Mouse (Mus musculus): ENCODE data around the gene Eif3k. TPM values are rescaled to one million over a fixed set of nuclear protein-coding genes. Genes with fewer than 3 reads are reported as not detected.
"Not testable (repeated sequence)": the region's sequence is repeated elsewhere in the genome, so short reads cannot be mapped to it uniquely, and the experiment has no call there.

Gene Eif3k
- polyA plus RNA-seq, 1 experiment from 2014 or later, result 367 TPM

DNA sequence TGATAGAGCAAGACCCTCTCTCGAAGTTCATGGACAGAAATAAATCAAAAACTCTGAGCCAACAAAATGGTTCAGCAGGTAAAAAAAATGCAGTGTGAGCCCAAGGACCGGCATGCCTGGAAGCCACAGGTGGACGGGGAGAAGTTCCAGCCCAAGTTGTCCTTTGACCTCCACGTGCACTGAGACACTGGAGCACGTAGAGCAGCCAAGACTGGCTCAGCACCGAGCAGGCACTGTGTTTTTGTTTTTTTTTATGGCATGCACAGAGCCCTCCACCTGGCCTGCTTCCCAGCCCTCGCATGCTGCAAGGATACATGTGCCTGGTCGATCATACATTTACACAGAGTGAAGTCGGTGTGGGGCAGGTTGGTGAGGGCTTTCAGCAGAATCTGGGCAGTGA lies 4.1 kb downstream of the Eif3k start:
- no peak overlapping the region for H3K9ac ChIP-seq (ENCODE audit: low read length)
- no peak for ATAC-seq (ENCODE audit: low read depth)
- no peak overlapping the region for H3K4me2 ChIP-seq (ENCODE audit: low read depth, low read length)
- H3K4me1 ChIP-seq (replicated peaks; ENCODE audit: control insufficient read depth, insufficient read depth, low read length), result peaks cover 7% of the 10 kb centered on the region
- no peaks in the 10 kb centered on the region for H3K27me3 ChIP-seq (ENCODE audit: control insufficient read depth, insufficient read depth, low read depth, low read length)
- peaks cover 37% of the 10 kb centered on the region for H3K36me3 ChIP-seq (ENCODE audit: control insufficient read depth, insufficient read depth, low read length)
- no peaks in the 10 kb centered on the region for H3K9me3 ChIP-seq (ENCODE audit: control insufficient read depth, low read length)
- no peak overlapping the region for H3K27ac ChIP-seq (ENCODE audit: low read length)
- WGBS, result 86% methylated on average over 9 of the region's 9 CpGs
- no peak overlapping the region for H3K4me3 ChIP-seq (ENCODE audit: low read length)

DNA sequence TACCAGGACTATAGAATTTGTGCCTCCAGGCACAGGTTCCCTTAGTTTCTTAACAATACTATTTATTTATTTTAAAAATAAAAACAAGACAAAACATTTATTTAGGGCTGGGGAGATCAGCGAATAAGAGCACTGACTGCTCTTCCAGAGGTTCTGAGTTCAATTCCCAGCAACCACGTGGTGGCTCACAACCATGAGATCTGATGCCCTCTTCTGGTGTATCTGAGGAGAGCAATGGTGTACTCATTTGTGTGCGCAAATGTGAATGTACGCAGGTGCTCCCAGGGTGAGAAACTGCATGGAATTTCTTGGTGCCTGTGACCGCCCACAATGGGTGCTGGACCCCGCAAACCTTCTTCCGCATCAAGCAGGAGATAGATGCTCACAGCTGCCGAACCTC lies 8.6 kb downstream of the Eif3k start:
- Histone ChIP-seq H3K4me2 (ENCODE audit: low read depth, low read length) (no peak overlapping the region), H3K4me3 (ENCODE audit: low read length) (no peak overlapping the region), H3K9me3 (ENCODE audit: control insufficient read depth, low read length) (no peaks in the 10 kb centered on the region), H3K27ac (ENCODE audit: low read length) (no peak overlapping the region), H3K27me3 (ENCODE audit: control insufficient read depth, insufficient read depth, low read depth, low read length) (no peaks in the 10 kb centered on the region), H3K4me1 (replicated peaks; ENCODE audit: control insufficient read depth, insufficient read depth, low read length) (peaks cover 16% of the 10 kb centered on the region), H3K36me3 (ENCODE audit: control insufficient read depth, insufficient read depth, low read length) (peaks cover 28% of the 10 kb centered on the region), H3K9ac (ENCODE audit: low read length) (no peak overlapping the region)
- no peak for ATAC-seq (ENCODE audit: low read depth)
- 77% methylated on average over 8 of the region's 8 CpGs for WGBS

DNA sequence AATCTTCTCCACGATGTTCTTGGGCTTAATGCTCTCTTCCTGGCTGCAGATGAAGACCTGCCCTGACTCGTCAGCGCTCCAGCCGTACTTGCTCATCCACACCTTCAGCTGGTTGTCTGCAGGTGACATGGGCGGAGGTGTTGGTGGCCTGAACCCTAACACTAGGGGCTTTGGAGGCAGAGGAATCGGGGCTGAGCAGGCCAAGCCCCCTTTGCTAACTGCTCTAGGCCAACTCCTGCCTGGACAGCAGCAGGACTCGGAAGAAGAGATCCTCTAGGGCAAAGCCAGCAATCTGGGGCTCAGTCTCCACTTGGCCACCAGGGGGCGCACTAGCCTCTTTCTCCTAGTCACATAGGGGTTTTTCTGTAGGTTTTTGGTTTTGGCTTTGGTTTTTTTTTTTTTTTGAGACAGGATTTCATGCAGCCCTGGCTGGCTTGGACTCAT lies 9.1 kb downstream of the Eif3k start:
- H3K36me3 ChIP-seq (ENCODE audit: control insufficient read depth, insufficient read depth, low read length), result peaks cover 24% of the 10 kb centered on the region
- peak overlapping the region; percentile 75 for H3K27ac ChIP-seq (ENCODE audit: low read length)
- 59% methylated on average over 8 of the region's 8 CpGs for WGBS
- no peaks in the 10 kb centered on the region for H3K27me3 ChIP-seq (ENCODE audit: control insufficient read depth, insufficient read depth, low read depth, low read length)
- no peak overlapping the region for H3K4me3 ChIP-seq (ENCODE audit: low read length)
- H3K9me3 ChIP-seq (ENCODE audit: control insufficient read depth, low read length), result no peaks in the 10 kb centered on the region
- H3K4me2 ChIP-seq (ENCODE audit: low read depth, low read length), result no peak overlapping the region
- 0 out of 2 replicates have a peak, but pooled peaks have one; percentile 6 for ATAC-seq (ENCODE audit: low read depth)
- peaks cover 16% of the 10 kb centered on the region for H3K4me1 ChIP-seq (replicated peaks; ENCODE audit: control insufficient read depth, insufficient read depth, low read length)
- no peak overlapping the region for H3K9ac ChIP-seq (ENCODE audit: low read length)

DNA sequence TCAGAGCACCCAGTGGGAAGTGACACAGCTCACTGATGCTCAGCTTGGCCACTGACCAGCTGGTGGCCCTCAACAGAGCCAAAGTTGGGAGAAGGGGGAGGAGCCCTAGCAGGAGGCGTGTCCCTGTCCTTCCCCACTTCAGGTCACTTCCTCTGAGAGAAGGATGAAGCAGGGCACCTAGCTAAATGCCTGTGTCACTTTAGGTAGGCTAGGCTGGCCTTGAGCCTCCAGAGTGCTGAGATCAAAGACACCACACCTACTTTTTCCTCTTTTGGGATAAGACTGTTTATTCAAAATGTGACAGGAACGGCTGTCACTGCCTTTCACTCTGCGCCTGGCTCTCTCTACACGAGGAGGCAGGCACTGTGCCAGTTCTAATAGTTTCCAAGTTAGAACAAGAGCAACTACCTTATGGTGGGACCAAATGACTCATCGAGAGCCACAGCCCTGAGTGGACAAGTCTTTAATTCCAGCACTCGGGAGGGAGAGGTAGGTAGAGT lies 9.8 kb downstream of the Eif3k start:
- Histone ChIP-seq H3K4me2 (ENCODE audit: low read depth, low read length) (no peak overlapping the region), H3K9me3 (ENCODE audit: control insufficient read depth, low read length) (no peaks in the 10 kb centered on the region), H3K36me3 (ENCODE audit: control insufficient read depth, insufficient read depth, low read length) (peaks cover 18% of the 10 kb centered on the region), H3K27ac (ENCODE audit: low read length) (peak overlapping the region; percentile 75), H3K9ac (ENCODE audit: low read length) (no peak overlapping the region), H3K4me1 (replicated peaks; ENCODE audit: control insufficient read depth, insufficient read depth, low read length) (peaks cover 16% of the 10 kb centered on the region), H3K4me3 (ENCODE audit: low read length) (no peak overlapping the region), H3K27me3 (ENCODE audit: control insufficient read depth, insufficient read depth, low read depth, low read length) (no peaks in the 10 kb centered on the region)
- peak; percentile 76 for ATAC-seq (ENCODE audit: low read depth)
- 23% methylated on average over 6 of the region's 6 CpGs for WGBS

DNA sequence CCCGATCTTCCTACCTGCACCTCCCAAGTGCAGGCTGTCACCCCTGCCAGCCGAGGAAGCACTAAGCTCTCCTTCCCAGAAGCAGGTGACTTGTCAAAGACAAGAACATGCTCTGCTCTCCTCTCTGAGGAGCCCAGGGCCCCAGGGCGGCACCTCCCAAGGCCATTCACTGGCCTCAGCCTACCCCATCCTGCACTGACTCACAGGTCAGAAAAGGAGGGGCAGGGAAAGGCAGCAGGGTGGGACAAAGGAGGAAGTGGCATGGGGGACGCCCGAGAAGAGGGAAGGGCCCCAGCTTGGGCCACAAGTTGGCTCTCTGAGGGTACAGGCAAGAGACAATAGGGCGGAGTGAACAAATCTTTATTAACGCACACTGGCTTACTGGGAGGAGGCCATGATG lies 10.6 kb downstream of the Eif3k start:
- Histone ChIP-seq H3K4me2 (ENCODE audit: low read depth, low read length) (no peak overlapping the region), H3K27me3 (ENCODE audit: control insufficient read depth, insufficient read depth, low read depth, low read length) (no peaks in the 10 kb centered on the region), H3K9ac (ENCODE audit: low read length) (no peak overlapping the region), H3K36me3 (ENCODE audit: control insufficient read depth, insufficient read depth, low read length) (peaks cover 18% of the 10 kb centered on the region), H3K4me1 (replicated peaks; ENCODE audit: control insufficient read depth, insufficient read depth, low read length) (peaks cover 16% of the 10 kb centered on the region), H3K4me3 (ENCODE audit: low read length) (no peak overlapping the region), H3K9me3 (ENCODE audit: control insufficient read depth, low read length) (no peaks in the 10 kb centered on the region), H3K27ac (ENCODE audit: low read length) (peak overlapping the region; percentile 75; the same call in 1 of the 2 replicates)
- WGBS, result 86% methylated on average over 7 of the region's 7 CpGs
- peak; percentile 9; the same call in 1 of the 2 replicates for ATAC-seq (ENCODE audit: low read depth)

DNA sequence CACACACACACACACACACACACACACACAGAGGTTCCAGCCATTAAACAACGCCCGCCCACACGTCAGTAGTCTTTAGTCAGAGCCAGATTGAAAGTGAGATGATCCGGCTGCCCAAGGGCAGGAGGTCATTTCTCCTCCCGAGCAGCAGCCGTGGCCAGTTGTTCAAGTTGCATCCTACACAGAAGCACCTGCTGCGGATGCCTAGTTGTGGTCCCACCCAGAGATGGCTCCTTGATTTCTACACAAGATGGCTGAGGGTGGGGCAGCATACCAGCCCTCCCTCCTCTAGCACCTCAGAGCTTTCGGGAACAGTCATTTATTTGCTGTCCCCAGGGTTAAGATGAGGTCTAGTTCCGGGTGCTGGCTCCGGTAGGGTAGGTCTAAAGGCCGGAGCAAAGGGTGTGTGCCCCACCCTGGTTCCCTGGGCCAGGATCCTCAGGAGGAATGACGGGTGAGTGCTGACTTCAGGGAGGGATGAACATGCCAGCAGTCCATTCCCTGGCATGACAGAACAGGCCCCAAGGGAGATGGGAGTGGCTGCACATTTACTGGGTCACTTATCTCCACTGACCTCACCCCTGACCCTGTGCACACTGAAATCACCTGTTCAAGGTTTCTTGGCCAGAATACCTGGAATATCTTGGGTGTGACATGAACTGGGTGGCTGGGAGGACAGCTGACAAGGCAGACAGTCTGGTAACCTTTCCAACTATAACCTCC lies 11.8 kb downstream of the Eif3k start:
- no peak for ATAC-seq (ENCODE audit: low read depth)
- H3K27ac ChIP-seq (ENCODE audit: low read length), result no peak overlapping the region
- H3K27me3 ChIP-seq (ENCODE audit: control insufficient read depth, insufficient read depth, low read depth, low read length), result no peaks in the 10 kb centered on the region
- no peak overlapping the region for H3K4me3 ChIP-seq (ENCODE audit: low read length)
- H3K4me2 ChIP-seq (ENCODE audit: low read depth, low read length), result no peak overlapping the region
- 47% methylated on average over 12 of the region's 12 CpGs for WGBS
- H3K9ac ChIP-seq (ENCODE audit: low read length), result no peak overlapping the region
- H3K9me3 ChIP-seq (ENCODE audit: control insufficient read depth, low read length), result no peaks in the 10 kb centered on the region
- peaks cover 18% of the 10 kb centered on the region for H3K36me3 ChIP-seq (ENCODE audit: control insufficient read depth, insufficient read depth, low read length)
- peaks cover 16% of the 10 kb centered on the region for H3K4me1 ChIP-seq (replicated peaks; ENCODE audit: control insufficient read depth, insufficient read depth, low read length)

DNA sequence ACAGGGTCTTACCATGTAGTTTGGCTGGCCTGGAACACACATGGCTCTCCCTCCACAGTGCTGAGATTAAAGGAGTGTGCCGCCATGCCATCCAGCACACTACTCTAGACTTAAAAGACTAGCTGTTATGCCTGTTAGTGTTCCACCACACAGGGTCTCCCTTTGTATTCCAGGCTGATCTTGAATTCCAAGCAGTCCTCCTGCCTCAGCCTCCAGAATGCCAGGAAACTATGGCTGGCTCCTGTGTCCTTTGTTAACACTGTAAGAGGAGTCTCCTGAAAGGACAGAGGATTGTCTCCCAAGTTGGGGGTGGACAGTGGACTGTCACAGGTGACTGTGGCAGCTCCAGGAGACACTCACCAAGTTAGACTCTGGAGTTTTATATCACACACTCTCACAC lies 12.4 kb downstream of the Eif3k start:
- Histone ChIP-seq H3K36me3 (ENCODE audit: control insufficient read depth, insufficient read depth, low read length) (peaks cover 12% of the 10 kb centered on the region), H3K27ac (ENCODE audit: low read length) (no peak overlapping the region), H3K27me3 (ENCODE audit: control insufficient read depth, insufficient read depth, low read depth, low read length) (no peaks in the 10 kb centered on the region), H3K4me3 (ENCODE audit: low read length) (no peak overlapping the region), H3K9ac (ENCODE audit: low read length) (no peak overlapping the region), H3K9me3 (ENCODE audit: control insufficient read depth, low read length) (no peaks in the 10 kb centered on the region), H3K4me2 (ENCODE audit: low read depth, low read length) (no peak overlapping the region), H3K4me1 (replicated peaks; ENCODE audit: control insufficient read depth, insufficient read depth, low read length) (peaks cover 16% of the 10 kb centered on the region)
- no peak for ATAC-seq (ENCODE audit: low read depth)
- 97% methylated on average over 1 of the region's 1 CpGs for WGBS

DNA sequence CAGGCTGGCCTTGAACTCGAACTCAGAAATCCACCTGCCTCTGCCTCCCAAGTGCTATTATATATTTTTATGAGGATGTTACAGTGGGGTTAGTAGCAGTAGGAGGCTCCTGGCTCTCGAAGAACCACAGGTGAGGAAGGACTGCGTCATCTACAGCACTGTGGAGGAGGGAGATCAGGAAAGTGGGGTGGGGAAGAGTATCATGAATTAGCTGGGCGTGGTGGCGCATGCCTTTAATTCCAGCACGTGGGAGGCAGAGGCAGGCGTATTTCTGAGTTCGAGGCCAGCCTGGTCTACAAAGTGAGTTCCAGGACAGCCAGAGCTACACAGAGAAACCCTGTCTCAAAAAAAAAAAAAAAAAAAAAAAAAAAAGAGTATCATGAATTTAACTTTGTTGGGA lies 13.5 kb downstream of the Eif3k start:
- WGBS, result 96% methylated on average over 8 of the region's 8 CpGs
- H3K27ac ChIP-seq (ENCODE audit: low read length); H3K9me3 ChIP-seq (ENCODE audit: control insufficient read depth, low read length); H3K36me3 ChIP-seq (ENCODE audit: control insufficient read depth, insufficient read depth, low read length); H3K9ac ChIP-seq (ENCODE audit: low read length); H3K4me2 ChIP-seq (ENCODE audit: low read depth, low read length); H3K27me3 ChIP-seq (ENCODE audit: control insufficient read depth, insufficient read depth, low read depth, low read length); H3K4me3 ChIP-seq (ENCODE audit: low read length); ATAC-seq (ENCODE audit: low read depth): not testable (repeated sequence)
- H3K4me1 ChIP-seq (replicated peaks; ENCODE audit: control insufficient read depth, insufficient read depth, low read length), result peaks cover 17% of the 10 kb centered on the region

DNA sequence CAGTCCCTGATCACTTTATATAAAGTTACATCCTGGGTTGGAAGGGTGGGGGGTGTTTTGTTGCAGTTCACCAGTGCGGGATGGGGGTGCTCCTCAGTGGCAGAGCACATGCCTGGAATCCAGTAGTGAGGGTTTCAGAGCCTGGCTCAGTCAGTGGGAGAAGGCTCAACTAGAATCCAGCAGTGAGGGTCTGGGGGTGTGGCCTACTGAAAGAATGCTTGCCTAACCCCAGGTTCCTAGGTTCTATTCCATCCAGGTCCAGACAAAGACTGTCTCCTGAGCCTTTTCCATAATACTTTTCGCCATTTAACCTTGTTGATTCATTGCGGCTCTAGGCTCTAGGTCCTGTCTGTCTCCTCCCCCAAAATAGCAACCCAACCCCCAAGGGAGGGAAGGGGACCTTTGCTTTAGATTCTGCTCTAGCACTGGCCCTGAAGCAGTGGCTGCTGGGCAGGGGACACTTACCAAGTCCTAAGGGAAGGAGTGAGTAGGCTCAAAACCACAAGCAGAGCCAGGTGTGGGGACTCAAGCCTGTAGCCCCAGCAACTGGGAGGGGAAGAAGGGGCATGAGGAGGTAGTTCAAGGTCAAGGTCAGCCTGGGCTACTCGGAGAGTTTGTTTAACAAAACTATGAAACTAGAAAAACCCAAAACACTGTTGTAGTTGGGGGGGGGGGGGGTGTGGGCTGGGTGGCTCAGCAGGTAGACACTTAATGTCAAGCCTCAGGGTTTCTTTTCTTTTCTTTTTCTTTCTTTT lies 14.7 kb downstream of the Eif3k start:
- peaks cover 13% of the 10 kb centered on the region for H3K4me1 ChIP-seq (replicated peaks; ENCODE audit: control insufficient read depth, insufficient read depth, low read length)
- no peaks in the 10 kb centered on the region for H3K9me3 ChIP-seq (ENCODE audit: control insufficient read depth, low read length)
- H3K27me3 ChIP-seq (ENCODE audit: control insufficient read depth, insufficient read depth, low read depth, low read length), result no peaks in the 10 kb centered on the region
- H3K27ac ChIP-seq (ENCODE audit: low read length), result no peak overlapping the region
- 0 out of 2 replicates have a peak, but pooled peaks cover 2% of the 10 kb centered on the region for H3K36me3 ChIP-seq (ENCODE audit: control insufficient read depth, insufficient read depth, low read length)
- no peak overlapping the region for H3K9ac ChIP-seq (ENCODE audit: low read length)
- no peak overlapping the region for H3K4me2 ChIP-seq (ENCODE audit: low read depth, low read length)
- ATAC-seq (ENCODE audit: low read depth), result no peak
- H3K4me3 ChIP-seq (ENCODE audit: low read length), result no peak overlapping the region
- 66% methylated on average over 4 of the region's 4 CpGs for WGBS
